In the genomic region with DNA sequence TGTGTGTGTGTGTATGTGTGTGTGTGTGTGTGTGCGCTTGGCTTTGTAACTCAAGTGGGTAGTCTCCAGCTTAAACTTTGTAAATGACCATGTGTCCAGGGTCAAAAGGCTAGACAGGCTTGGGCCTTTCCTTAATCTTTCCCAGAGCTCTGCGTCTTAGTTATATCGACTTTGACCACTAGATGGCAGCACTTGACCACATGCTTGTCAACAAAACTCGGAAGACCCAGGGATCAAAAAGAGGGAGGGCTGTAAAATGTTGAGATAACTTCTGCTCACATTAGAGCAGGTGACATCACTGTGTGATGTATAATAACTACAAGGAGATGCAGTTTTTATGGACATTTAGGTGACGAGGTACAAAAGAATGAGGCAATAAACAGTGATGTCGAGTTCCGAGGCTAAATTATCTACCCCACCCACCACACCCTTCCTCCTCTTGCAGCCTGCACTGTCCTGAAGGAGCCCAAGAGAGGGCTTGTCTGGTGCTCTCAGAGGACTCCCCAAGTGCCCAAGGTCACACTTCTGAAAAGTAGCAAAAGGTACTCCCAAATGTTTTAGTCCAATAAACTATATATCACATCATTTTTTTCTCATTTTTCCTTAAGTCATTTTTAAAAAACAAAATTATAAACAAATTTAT, we compare ENCODE assay signal across 8 mouse cellular contexts. TPM values are rescaled to one million over a fixed set of nuclear protein-coding genes. Genes with fewer than 3 reads are reported as not detected.
A peak's percentile ranks its signal among the peaks of the same experiment; 100 is the strongest.
DNase-seq lines count a peak whose midpoint lies in the region; ATAC-seq and TF ChIP-seq lines count a peak whose summit lies in the region.

No protein-coding gene starts in this region.

- no peak overlapping the region for H3K27ac ChIP-seq in embryonic facial prominence, embryonic 10.5 days (replicated peaks)
- no peak overlapping the region for H3K27ac ChIP-seq in heart, embryonic 11.5 days (ENCODE audit: low read depth, low read length)
- H3K27ac ChIP-seq in kidney, embryonic 16.5 days (ENCODE audit: low read length), result no peak overlapping the region
- no peak overlapping the region for H3K27ac ChIP-seq in thymus, adult 2 months (ENCODE audit: control insufficient read depth, insufficient read depth, low read length)

- no peaks in the 10 kb centered on the region for H3K4me1 ChIP-seq in embryonic facial prominence, embryonic 10.5 days
- H3K4me1 ChIP-seq in heart, embryonic 11.5 days (ENCODE audit: control insufficient read depth, insufficient read depth, low read length), result no peaks in the 10 kb centered on the region
- H3K4me1 ChIP-seq in kidney, embryonic 16.5 days (ENCODE audit: insufficient read depth, low read length), result no peaks in the 10 kb centered on the region
- H3K4me1 ChIP-seq in thymus, adult 2 months (replicated peaks; ENCODE audit: control insufficient read depth, insufficient read depth, low read length), result no peaks in the 10 kb centered on the region

- DNase-seq in adrenal gland, postnatal 14 days, result peak; percentile 87
- DNase-seq in embryonic facial prominence, embryonic 10.5 days (ENCODE audit: low spot score), result peak; percentile 66
- peak; percentile 44 for DNase-seq in liver
- DNase-seq in naive thymus-derived CD4-positive, alpha-beta T cell, adult 2 months (ENCODE audit: low read depth), result peak; percentile 83
- DNase-seq in thymus, adult 2 months, result peak; percentile 69

- no peak for TF ChIP-seq POLR2A in thymus, adult 2 months (IDR thresholded peaks at IDR 0.05; ENCODE audit: control insufficient read depth, extremely low read depth, insufficient read depth, low read length, poor library complexity)

- H3K9me3 ChIP-seq in embryonic facial prominence, embryonic 10.5 days, result no peaks in the 10 kb centered on the region
- no peaks in the 10 kb centered on the region for H3K9me3 ChIP-seq in heart, embryonic 11.5 days (replicated peaks; ENCODE audit: control insufficient read depth, low read length)
- H3K9me3 ChIP-seq in kidney, embryonic 16.5 days (ENCODE audit: low read length), result no peaks in the 10 kb centered on the region

- H3K36me3 ChIP-seq in embryonic facial prominence, embryonic 10.5 days (replicated peaks), result no peaks in the 10 kb centered on the region
- no peaks in the 10 kb centered on the region for H3K36me3 ChIP-seq in heart, embryonic 11.5 days (ENCODE audit: control insufficient read depth, insufficient read depth, low read length)
- H3K36me3 ChIP-seq in kidney, embryonic 16.5 days (ENCODE audit: insufficient read depth, low read length), result no peaks in the 10 kb centered on the region
- H3K36me3 ChIP-seq in thymus, adult 2 months (ENCODE audit: control insufficient read depth, insufficient read depth, low read length), result no peaks in the 10 kb centered on the region

- peak; percentile 82 for ATAC-seq in CD4-positive, CD25-positive, alpha-beta regulatory T cell, adult 4 months
- no peak for ATAC-seq in heart, embryonic 11.5 days (replicated peaks; ENCODE audit: insufficient number of reproducible peaks, low FRiP score, low TSS enrichment)
- peak; percentile 46; the same call in 1 of the 2 replicates for ATAC-seq in kidney, embryonic 16.5 days (ENCODE audit: low FRiP score, low TSS enrichment)

- no peak for TF ChIP-seq CTCF in thymus, adult 2 months (IDR thresholded peaks at IDR 0.05; ENCODE audit: borderline replicate concordance, control insufficient read depth, extremely low read depth, insufficient read depth, low read length, poor library complexity)

- no peak overlapping the region for H3K9ac ChIP-seq in heart, embryonic 11.5 days (ENCODE audit: low read depth, low read length)
- no peak overlapping the region for H3K9ac ChIP-seq in kidney, embryonic 16.5 days (replicated peaks; ENCODE audit: low read length)

- 0 out of 2 replicates have a peak overlapping the region, but pooled peaks have one; percentile 6 for H3K4me2 ChIP-seq in heart, embryonic 11.5 days
- H3K4me2 ChIP-seq in kidney, embryonic 16.5 days (replicated peaks; ENCODE audit: low read depth, low read length), result no peak overlapping the region

- no peak overlapping the region for H3K4me3 ChIP-seq in embryonic facial prominence, embryonic 10.5 days
- no peak overlapping the region for H3K4me3 ChIP-seq in heart, embryonic 11.5 days (ENCODE audit: low read depth, low read length)
- H3K4me3 ChIP-seq in kidney, embryonic 16.5 days (ENCODE audit: low read length), result no peak overlapping the region
- no peak overlapping the region for H3K4me3 ChIP-seq in thymus, adult 2 months (ENCODE audit: control insufficient read depth, insufficient read depth, low read length)

- WGBS in embryonic facial prominence, embryonic 10.5 days, result 17% methylated on average over 7 of the region's 7 CpGs
- WGBS in heart, embryonic 11.5 days (ENCODE audit: insufficient replicate concordance), result 11% methylated on average over 7 of the region's 7 CpGs
- WGBS in kidney, embryonic 16.5 days, result 4% methylated on average over 7 of the region's 7 CpGs
- WGBS in thymus, adult 2 months, result 19% methylated on average over 7 of the region's 7 CpGs

- H3K27me3 ChIP-seq in embryonic facial prominence, embryonic 10.5 days (replicated peaks; ENCODE audit: low read depth, poor library complexity, severe bottlenecking), result 0 out of 2 replicates have a peak, but pooled peaks cover 3% of the 10 kb centered on the region
- H3K27me3 ChIP-seq in heart, embryonic 11.5 days (ENCODE audit: control insufficient read depth, insufficient read depth, low read length), result no peaks in the 10 kb centered on the region
- H3K27me3 ChIP-seq in kidney, embryonic 16.5 days (ENCODE audit: insufficient read depth, low read length), result no peaks in the 10 kb centered on the region
- no peaks in the 10 kb centered on the region for H3K27me3 ChIP-seq in thymus, adult 2 months (ENCODE audit: control insufficient read depth, insufficient read depth, low read length)

RNA-seq across cellular contexts. Expression of gene Onecut1, which starts 43.3 kb away (rescaled TPM):
- polyA plus RNA-seq in CD4-positive, CD25-positive, alpha-beta regulatory T cell, adult 4 months (2017; shearing (Covaris generic)), result not detected
- 0.19 and 7.6 TPM in 2 replicates for total RNA-seq in adrenal gland, postnatal 14 days (2021)
- polyA plus RNA-seq in embryonic facial prominence, embryonic 10.5 days (2016; fragmentation: Nextera tagmentation; extraction: Ambion mirVana), result 2.9 and 4.2 TPM in 2 replicates
- polyA plus RNA-seq in heart, embryonic 11.5 days (2014; fragmentation: Nextera tagmentation; extraction: Ambion mirVana), result 0.10 TPM in 1 of 2 replicates, not detected in the other
- polyA plus RNA-seq in kidney, embryonic 16.5 days (2015; fragmentation: Nextera tagmentation; extraction: Ambion mirVana), result 0.05 and 0.06 TPM in 2 replicates
- polyA plus RNA-seq in thymus, adult 2 months (2012; rRNA removed), result 0.03 and 0.05 TPM in 2 replicates

RNA-seq across cellular contexts. Expression of gene Fam214a, which starts 47.7 kb away (rescaled TPM):
- polyA plus RNA-seq in CD4-positive, CD25-positive, alpha-beta regulatory T cell, adult 4 months (2017; shearing (Covaris generic)), result 10 to 100 TPM; 24.3 to 28.4 TPM
- 80.4 and 93.0 TPM in 2 replicates for total RNA-seq in adrenal gland, postnatal 14 days (2021)
- polyA plus RNA-seq in embryonic facial prominence, embryonic 10.5 days (2016; fragmentation: Nextera tagmentation; extraction: Ambion mirVana), result 6.6 and 8.6 TPM in 2 replicates
- polyA plus RNA-seq in heart, embryonic 11.5 days (2014; fragmentation: Nextera tagmentation; extraction: Ambion mirVana), result 9.7 and 9.9 TPM in 2 replicates
- polyA plus RNA-seq in kidney, embryonic 16.5 days (2015; fragmentation: Nextera tagmentation; extraction: Ambion mirVana), result 13.1 and 13.6 TPM in 2 replicates
- 12.9 and 13.6 TPM in 2 replicates for polyA plus RNA-seq in thymus, adult 2 months (2012; rRNA removed)
